Mouse (Mus musculus): Measurements from ENCODE around the gene Enpp6. TPM values are rescaled to one million over a fixed set of nuclear protein-coding genes. Genes with fewer than 3 reads are reported as not detected.

The Enpp6 gene
- polyA plus RNA-seq (2015; fragmentation: Nextera tagmentation; extraction: Ambion mirVana) = 0.54 and 0.72 TPM in 2 replicates

DNA sequence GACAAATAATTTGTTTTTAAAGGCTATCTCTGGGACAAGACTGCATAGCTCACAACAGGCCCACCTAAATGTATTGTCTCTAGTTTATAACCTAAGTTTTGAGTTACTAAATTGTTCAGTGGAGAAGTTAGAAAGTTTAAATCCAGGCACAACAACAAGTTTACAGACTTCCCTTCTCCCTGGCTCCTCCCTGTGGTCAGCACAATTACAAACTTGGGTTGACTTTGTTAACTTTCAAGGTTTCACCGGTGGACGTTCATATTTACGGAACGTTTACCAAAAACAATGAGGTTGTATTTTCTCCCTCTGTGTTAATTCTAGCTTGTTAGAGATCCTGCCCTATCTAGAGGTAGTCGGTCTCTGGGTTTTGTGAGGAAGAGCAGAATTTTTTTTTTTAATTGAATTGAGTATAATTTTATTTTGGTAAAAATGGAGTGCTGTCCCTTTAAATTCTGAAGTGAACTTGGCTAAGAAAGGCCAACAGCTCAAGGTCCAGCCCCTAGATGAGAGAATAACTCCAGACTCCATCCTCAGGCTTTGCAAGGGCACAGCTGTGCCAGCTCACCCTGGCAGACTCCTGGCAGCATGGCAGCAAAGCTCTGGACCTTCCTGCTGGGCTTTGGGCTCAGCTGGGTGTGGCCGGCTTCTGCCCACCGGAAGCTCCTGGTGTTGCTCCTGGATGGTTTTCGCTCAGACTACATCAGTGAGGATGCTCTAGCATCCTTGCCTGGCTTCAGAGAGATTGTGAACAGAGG lies at the start of gene Enpp6:
TSS of gene Enpp6 (plus strand) at position 502 of the 755 bp plus-strand sequence.
- Histone ChIP-seq H3K4me2 (no peak within 1 kb of the TSS), H3K27me3 (no peaks in the 10 kb centered on the region), H3K27ac (no peak within 1 kb of the TSS), H3K4me1 (peaks cover 6% of the 10 kb centered on the region; the same call in 1 of the 2 replicates), H3K9ac (no peak within 1 kb of the TSS), H3K36me3 (no peaks in the 10 kb centered on the region), H3K4me3 (no peak within 1 kb of the TSS), H3K9me3 (no peaks in the 10 kb centered on the region)
- WGBS = 84% methylated on average over 8 of the region's 8 CpGs
- ATAC-seq (ENCODE audit: insufficient number of reproducible peaks, insufficient read depth, low FRiP score, low TSS enrichment, low read depth) = no peak

DNA sequence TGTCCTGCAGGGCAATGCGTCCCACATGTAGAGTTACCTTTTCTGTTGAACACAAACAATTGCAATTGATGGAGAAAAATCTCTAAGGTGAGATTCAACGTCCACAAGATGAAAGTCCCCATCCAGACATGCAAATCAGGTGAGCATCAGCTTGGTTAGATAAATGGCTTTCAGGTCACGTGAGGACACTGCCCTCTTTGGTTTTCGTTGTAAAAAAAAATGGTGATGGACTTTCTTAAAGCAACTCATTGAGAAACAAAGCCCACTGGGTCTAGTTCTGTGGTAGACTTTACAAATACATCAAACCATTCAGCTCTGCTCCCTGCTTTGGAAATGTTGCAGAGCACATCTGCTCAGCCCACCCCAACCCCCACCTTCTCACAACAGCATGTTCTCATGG lies 48.5 kb upstream of the Enpp6 start:
- H3K36me3 ChIP-seq = no peaks in the 10 kb centered on the region
- no peak overlapping the region for H3K27ac ChIP-seq
- no peak overlapping the region for H3K4me2 ChIP-seq
- 86% methylated on average over 4 of the region's 4 CpGs for WGBS
- H3K9me3 ChIP-seq = peaks cover 5% of the 10 kb centered on the region; the same call in 1 of the 2 replicates
- H3K27me3 ChIP-seq = no peaks in the 10 kb centered on the region
- H3K9ac ChIP-seq = no peak overlapping the region
- peaks cover 17% of the 10 kb centered on the region for H3K4me1 ChIP-seq
- no peak overlapping the region for H3K4me3 ChIP-seq
- no peak for ATAC-seq (ENCODE audit: insufficient number of reproducible peaks, insufficient read depth, low FRiP score, low TSS enrichment, low read depth)

DNA sequence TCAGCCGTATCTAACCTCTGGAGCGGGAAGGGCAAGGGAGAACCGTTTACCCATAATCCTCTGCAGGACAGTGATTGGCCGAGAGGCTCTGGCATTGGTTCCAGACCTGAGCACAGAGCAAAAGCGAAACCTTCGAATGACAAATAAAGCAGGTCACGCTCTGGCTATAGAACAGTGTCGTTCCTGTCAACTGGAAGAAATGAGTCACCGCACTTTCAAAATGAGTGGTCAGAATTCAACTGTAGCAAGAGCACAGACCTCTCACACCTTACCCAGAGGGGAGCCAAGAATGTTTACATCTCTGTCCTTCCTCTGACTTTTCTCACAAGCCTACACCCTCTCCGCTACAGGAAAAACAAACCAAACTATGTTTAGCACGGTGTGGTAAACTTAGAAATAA lies 45.4 kb upstream of the Enpp6 start:
- WGBS = 72% methylated on average over 11 of the region's 11 CpGs
- peaks cover 5% of the 10 kb centered on the region; the same call in 1 of the 2 replicates for H3K9me3 ChIP-seq
- H3K36me3 ChIP-seq = no peaks in the 10 kb centered on the region
- H3K27ac ChIP-seq = peak overlapping the region; percentile 23; the same call in 1 of the 2 replicates
- peaks cover 17% of the 10 kb centered on the region for H3K4me1 ChIP-seq
- H3K4me3 ChIP-seq = no peak overlapping the region
- no peaks in the 10 kb centered on the region for H3K27me3 ChIP-seq
- H3K9ac ChIP-seq = no peak overlapping the region
- H3K4me2 ChIP-seq = no peak overlapping the region
- ATAC-seq (ENCODE audit: insufficient number of reproducible peaks, insufficient read depth, low FRiP score, low TSS enrichment, low read depth) = no peak

DNA sequence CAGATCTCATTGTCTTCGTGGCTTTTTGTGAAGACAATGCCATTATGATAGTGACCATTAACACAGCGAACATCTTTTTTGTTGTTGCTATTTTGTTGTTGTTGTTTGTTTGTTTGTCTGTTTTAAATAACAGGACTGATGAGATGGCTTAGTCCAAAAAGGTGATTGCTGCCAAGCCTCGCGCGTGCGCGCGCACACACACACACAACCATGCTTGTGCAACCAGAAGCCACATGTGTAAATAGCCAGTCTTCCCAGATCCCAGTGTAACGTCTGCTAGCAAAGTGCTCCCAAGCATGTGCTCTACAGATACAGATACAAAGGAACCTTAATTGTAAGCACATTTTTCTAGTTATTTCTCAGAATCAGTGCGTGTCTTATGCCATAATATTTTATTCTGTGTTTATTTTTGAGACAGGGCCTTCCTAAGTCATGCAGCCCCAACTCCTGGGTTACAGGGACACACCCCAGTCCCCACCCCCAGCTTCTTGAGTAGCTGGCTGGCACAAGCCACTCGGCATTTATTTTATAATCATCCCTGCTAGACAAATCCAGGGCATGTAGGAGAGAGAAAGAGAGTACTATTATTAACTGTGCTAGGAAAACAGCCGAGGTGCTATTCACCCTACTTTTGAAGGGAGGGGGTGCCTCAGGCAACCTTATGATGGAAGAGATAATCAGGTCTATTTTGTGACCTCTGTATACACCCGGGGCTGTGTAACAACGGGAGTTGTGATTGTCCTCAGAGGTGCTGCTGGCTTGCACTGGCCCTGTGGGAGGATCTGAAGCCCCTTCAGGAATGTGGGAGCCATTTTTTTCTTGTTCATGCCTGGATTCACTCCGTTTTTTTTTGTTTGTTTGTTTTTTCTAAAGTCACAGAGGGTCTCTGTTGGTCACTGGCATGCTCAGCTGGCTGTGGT lies 44.7 kb upstream of the Enpp6 start:
- H3K4me3 ChIP-seq = no peak overlapping the region
- H3K9ac ChIP-seq = no peak overlapping the region
- no peak for ATAC-seq (ENCODE audit: insufficient number of reproducible peaks, insufficient read depth, low FRiP score, low TSS enrichment, low read depth)
- H3K27me3 ChIP-seq = no peaks in the 10 kb centered on the region; the same call in 1 of the 2 replicates
- H3K4me1 ChIP-seq = peaks cover 17% of the 10 kb centered on the region
- H3K27ac ChIP-seq = peak overlapping the region; percentile 23; the same call in 1 of the 2 replicates
- H3K36me3 ChIP-seq = no peaks in the 10 kb centered on the region
- peaks cover 5% of the 10 kb centered on the region; the same call in 1 of the 2 replicates for H3K9me3 ChIP-seq
- 55% methylated on average over 15 of the region's 15 CpGs for WGBS
- no peak overlapping the region for H3K4me2 ChIP-seq

DNA sequence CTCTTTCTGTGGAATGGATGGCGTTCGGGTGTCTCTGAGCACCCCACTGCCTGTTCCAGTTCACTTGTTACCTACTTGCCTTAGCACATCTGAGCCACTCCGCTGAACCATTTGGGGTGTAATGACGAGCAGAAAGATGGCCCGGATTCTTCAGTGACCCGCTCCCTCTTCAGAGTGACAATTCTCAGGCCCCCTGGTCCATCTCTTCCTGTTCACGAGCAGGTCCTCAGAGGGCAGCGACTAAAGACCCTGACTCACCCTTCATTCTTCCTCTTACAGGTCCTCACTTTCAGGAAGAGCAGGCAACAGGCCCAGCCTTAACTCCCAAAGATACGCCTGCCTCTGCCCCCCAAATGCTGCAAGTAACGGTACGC lies 44.0 kb upstream of the Enpp6 start:
- Histone ChIP-seq H3K9me3 (peaks cover 5% of the 10 kb centered on the region; the same call in 1 of the 2 replicates), H3K4me2 (no peak overlapping the region), H3K4me1 (peaks cover 17% of the 10 kb centered on the region), H3K27ac (no peak overlapping the region), H3K9ac (no peak overlapping the region), H3K4me3 (no peak overlapping the region), H3K27me3 (no peaks in the 10 kb centered on the region; the same call in 1 of the 2 replicates), H3K36me3 (no peaks in the 10 kb centered on the region)
- ATAC-seq (ENCODE audit: insufficient number of reproducible peaks, insufficient read depth, low FRiP score, low TSS enrichment, low read depth) = no peak
- 78% methylated on average over 11 of the region's 11 CpGs for WGBS

DNA sequence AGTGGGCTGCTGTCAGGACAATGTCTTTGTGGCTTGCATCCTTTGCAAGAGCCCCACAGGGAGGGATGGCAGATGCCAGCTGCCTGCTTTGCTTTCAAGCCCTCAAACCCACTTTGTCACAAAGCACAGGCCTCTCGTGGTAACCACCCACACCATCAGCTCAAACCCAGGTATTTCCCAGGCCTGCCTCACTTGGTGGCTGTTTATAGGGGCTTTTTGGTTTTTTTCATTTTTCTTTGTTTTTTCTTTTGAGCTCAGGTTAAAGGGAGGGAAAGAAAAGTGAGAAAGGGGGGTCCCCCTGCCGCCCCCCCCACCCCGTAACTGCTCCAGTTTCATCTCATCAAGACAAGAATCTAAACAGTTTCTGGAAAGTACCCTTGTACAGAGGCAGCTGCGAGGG lies 43.4 kb upstream of the Enpp6 start:
- Histone ChIP-seq H3K36me3 (no peaks in the 10 kb centered on the region), H3K9ac (no peak overlapping the region), H3K4me2 (no peak overlapping the region), H3K27ac (no peak overlapping the region), H3K9me3 (peaks cover 5% of the 10 kb centered on the region; the same call in 1 of the 2 replicates), H3K27me3 (no peaks in the 10 kb centered on the region; the same call in 1 of the 2 replicates), H3K4me1 (peaks cover 17% of the 10 kb centered on the region), H3K4me3 (no peak overlapping the region)
- no peak for ATAC-seq (ENCODE audit: insufficient number of reproducible peaks, insufficient read depth, low FRiP score, low TSS enrichment, low read depth)
- 75% methylated on average over 4 of the region's 4 CpGs for WGBS

DNA sequence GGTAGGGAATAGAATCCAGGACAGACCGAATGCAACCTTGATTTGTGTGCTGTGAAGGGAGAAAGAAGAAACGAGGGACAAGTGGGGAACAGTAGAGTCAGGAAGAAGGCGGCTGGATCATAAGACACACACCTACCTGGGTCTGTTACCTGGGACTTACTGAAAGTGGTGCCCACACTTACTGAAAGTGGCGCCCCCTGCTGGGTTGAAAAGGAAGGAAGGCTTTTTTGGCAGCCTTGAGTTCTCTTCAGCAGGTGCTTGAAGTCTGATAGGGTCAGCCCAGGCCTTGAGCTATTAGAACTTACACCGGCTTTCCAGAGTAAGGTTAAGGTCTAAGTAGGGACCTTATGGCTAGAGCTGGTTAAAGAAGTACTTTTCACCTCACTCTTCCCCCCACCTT lies 40.5 kb upstream of the Enpp6 start:
- Histone ChIP-seq H3K9me3 (no peaks in the 10 kb centered on the region), H3K4me2 (no peak overlapping the region), H3K27me3 (no peaks in the 10 kb centered on the region; the same call in 1 of the 2 replicates), H3K4me1 (peaks cover 16% of the 10 kb centered on the region), H3K4me3 (no peak overlapping the region), H3K27ac (no peak overlapping the region), H3K36me3 (no peaks in the 10 kb centered on the region), H3K9ac (no peak overlapping the region)
- ATAC-seq (ENCODE audit: insufficient number of reproducible peaks, insufficient read depth, low FRiP score, low TSS enrichment, low read depth) = no peak
- WGBS = 71% methylated on average over 5 of the region's 5 CpGs

DNA sequence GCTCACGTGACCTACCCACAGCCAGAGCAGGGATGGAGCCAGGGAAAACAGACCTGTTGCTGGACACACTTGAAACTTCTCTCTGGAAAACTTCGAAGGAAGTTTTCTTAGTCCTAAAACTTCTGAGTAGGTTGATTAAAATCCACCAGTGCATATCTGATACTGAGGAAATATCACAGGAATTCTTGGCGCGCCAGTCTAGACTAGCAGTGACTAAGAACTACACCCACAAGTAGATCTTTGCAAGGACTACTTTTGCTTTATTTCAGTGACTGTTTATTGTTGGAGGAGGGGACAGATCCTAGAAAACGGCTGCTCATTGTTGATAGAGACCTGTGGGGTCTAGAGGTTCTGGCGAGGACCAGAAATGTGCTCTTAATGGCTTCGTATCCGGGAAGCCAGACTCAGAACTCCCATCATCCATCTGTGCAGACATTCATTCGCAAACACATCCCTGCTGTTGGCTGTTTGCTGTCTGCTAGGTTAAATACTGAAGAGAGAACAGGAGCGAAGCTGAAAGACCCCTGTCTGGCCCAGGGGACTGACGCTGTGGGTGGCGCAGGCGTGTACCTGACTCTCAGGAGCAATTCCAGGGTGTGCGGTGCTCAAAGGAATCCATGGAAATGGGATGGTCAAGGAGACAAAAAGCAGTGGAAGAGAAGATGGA lies 38.5 kb upstream of the Enpp6 start:
- Histone ChIP-seq H3K9me3 (no peaks in the 10 kb centered on the region), H3K4me3 (no peak overlapping the region), H3K4me1 (no peaks in the 10 kb centered on the region), H3K36me3 (no peaks in the 10 kb centered on the region), H3K27ac (no peak overlapping the region), H3K9ac (no peak overlapping the region), H3K27me3 (no peaks in the 10 kb centered on the region; the same call in 1 of the 2 replicates), H3K4me2 (no peak overlapping the region)
- 79% methylated on average over 14 of the region's 14 CpGs for WGBS
- ATAC-seq (ENCODE audit: insufficient number of reproducible peaks, insufficient read depth, low FRiP score, low TSS enrichment, low read depth) = no peak

DNA sequence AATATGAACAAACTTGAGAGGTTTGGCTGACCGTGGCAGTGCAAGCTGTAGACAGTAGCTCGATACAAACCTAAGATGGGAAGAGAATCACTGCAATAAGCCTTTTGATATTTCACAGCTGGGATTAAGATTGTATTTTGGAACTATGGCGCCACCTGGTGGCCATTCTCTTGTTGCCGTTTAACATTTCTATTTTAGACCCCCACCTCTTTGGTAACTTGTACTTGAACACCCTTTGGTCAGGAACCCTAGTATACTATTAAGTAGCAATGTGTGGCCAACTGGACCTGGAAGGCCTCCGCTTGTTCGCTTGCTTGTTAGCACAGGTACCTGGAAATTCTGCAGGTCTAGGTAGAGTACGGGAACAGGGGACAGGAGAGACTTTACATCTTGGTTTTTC lies 33.2 kb upstream of the Enpp6 start:
- H3K27me3 ChIP-seq = no peaks in the 10 kb centered on the region
- no peak for ATAC-seq (ENCODE audit: insufficient number of reproducible peaks, insufficient read depth, low FRiP score, low TSS enrichment, low read depth)
- H3K9ac ChIP-seq = no peak overlapping the region
- WGBS = 19% methylated on average over 7 of the region's 7 CpGs
- no peak overlapping the region for H3K4me3 ChIP-seq
- H3K4me2 ChIP-seq = no peak overlapping the region
- H3K27ac ChIP-seq = no peak overlapping the region
- H3K4me1 ChIP-seq = no peaks in the 10 kb centered on the region
- H3K9me3 ChIP-seq = no peaks in the 10 kb centered on the region
- no peaks in the 10 kb centered on the region for H3K36me3 ChIP-seq

DNA sequence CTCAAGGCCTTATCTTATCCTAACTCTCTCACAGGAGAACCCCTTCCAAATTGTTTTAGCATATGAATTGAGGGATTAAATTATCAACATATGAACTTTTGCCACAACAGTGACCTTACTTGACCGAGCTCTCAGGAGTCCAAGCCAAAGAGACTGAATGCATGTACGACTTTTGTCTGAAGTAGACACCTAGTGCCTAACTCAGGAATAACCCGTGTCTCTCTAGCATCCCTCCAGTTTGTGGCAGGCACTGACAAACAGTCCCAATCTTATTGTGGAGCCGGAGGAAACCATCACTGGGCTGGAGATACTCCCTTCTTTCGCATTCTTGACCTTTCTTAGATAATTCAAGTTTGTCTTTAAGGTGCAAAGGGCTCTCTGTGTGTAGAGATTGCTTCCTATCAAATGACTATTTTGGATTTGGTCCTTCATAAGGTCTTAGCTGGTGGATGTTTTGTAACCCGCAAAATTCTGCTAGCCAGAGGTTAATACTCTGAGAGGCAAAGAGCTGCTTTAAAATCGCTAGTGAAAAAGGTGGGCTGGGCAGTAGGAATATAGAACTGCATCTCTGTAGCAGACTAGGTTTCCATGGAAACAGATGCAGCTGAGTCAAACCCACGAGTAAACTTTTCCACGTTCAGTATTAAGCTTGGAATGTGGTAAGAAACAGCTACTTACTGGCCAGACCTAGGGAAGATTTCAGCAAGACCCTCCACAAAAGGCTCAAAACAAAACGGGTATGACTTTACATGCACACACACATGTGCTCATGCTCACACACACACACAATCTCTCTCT lies 23.9 kb upstream of the Enpp6 start:
- H3K9ac ChIP-seq = no peak overlapping the region
- H3K27ac ChIP-seq = no peak overlapping the region
- no peak for ATAC-seq (ENCODE audit: insufficient number of reproducible peaks, insufficient read depth, low FRiP score, low TSS enrichment, low read depth)
- no peaks in the 10 kb centered on the region for H3K9me3 ChIP-seq
- 0 out of 2 replicates have a peak, but pooled peaks cover 5% of the 10 kb centered on the region for H3K4me1 ChIP-seq
- H3K4me2 ChIP-seq = no peak overlapping the region
- H3K36me3 ChIP-seq = no peaks in the 10 kb centered on the region
- H3K27me3 ChIP-seq = no peaks in the 10 kb centered on the region
- H3K4me3 ChIP-seq = no peak overlapping the region
- 48% methylated on average over 10 of the region's 10 CpGs for WGBS
